Mouse (Mus musculus): ENCODE data around the gene Pdk3.

- TF ChIP-seq CTCF (conservative IDR thresholded peaks at IDR 0.05 in 1 of 2, IDR thresholded peaks at IDR 0.05 in 1 of 2; ENCODE audit: low read depth in 2 of 2, low read length in 2 of 2) (no peak), MXI1 (IDR thresholded peaks at IDR 0.05; ENCODE audit: low read depth, low read length) (no peak), EP300 (IDR thresholded peaks at IDR 0.05; ENCODE audit: low read length) (no peak), ZC3H11A (IDR thresholded peaks at IDR 0.05; ENCODE audit: low read depth, low read length) (no peak), MAX (IDR thresholded peaks at IDR 0.05; ENCODE audit: low read length) (no peak), MAFK (IDR thresholded peaks at IDR 0.05; ENCODE audit: insufficient replicate concordance, low read length) (no peak), ETS1 (conservative IDR thresholded peaks at IDR 0.05; ENCODE audit: low read depth, low read length) (no peak), MAZ (IDR thresholded peaks at IDR 0.05; ENCODE audit: low read depth, low read length) (no peak), MEF2A (IDR thresholded peaks at IDR 0.05; ENCODE audit: borderline replicate concordance, low read depth, low read length) (no peak), ZNF384 (IDR thresholded peaks at IDR 0.05; ENCODE audit: low read depth, low read length) (no peak), JUND (conservative IDR thresholded peaks at IDR 0.05; ENCODE audit: low read depth, low read length) (no peak), POLR2A (IDR thresholded peaks at IDR 0.05; ENCODE audit: low read depth, low read length) (no peak), ZMIZ1 (IDR thresholded peaks at IDR 0.05; ENCODE audit: low read depth, low read length) (no peak), BHLHE40 (IDR thresholded peaks at IDR 0.05; ENCODE audit: low read depth, low read length) (no peak)
Measured at GRCm38 (mm10) chrX:93760770-93761169, 71.2 kb downstream of the Pdk3 start.
